13 mouse cellular contexts compared by ENCODE assay signal in genomic region chr1:75895550-75895949, GRCm38 (mm10).
DNase-seq lines count a peak whose midpoint lies in the region.
"Had no signal": no experiment of that assay in that cellular context is flagged by ENCODE, and none has a peak within 500 bp of the region (broad histone marks: within the 10 kb centered on the region; RNA-seq: fewer than 3 reads in every experiment).

No protein-coding gene starts in this region.

- DNase-seq in heart, adult 11 months, result peak; percentile 41
- DNase-seq in heart, adult 18-20 months, result no peak
- DNase-seq in right cerebral cortex, adult 18-20 months, result peak; percentile 6
- no peak for DNase-seq in right cerebral cortex, adult 2 months (ENCODE audit: low spot score in 2 of 2)
- DNase-seq in telencephalon, adult 2 months (ENCODE audit: low read depth, low spot score), result peak; percentile 41
- DNase-seq in kidney, postnatal 10 days, result no peak
- DNase-seq: adrenal gland, adult 2 months; adrenal gland, postnatal 10 days; adrenal gland, postnatal 25 days; cerebellum, adult 11-12 months; cerebellum, adult 2 months; cerebellum, adult 9-10 months; cerebellum, postnatal 25 days had no signal

Comparison
In these comparisons a context has a peak if more than half of its experiments do, and no peak if none do; other contexts are left out.
1. DNase-seq: peak in heart, adult 11 months (single experiment), right cerebral cortex, adult 18-20 months (single experiment) and telencephalon, adult 2 months (single experiment); none in heart, adult 18-20 months (0 of 2), right cerebral cortex, adult 2 months (0 of 2) and kidney, postnatal 10 days (single experiment).